Mouse (Mus musculus): ENCODE measurements at regions not wholly inside any gene's neighbourhood (a gene's known extent, or its start where the extent isn't known, plus 50 kb on each side); places are given as distances from the start of the nearest gene placed in this dataset.

- no peak for DNase-seq (ENCODE audit: low spot score in 2 of 2)
Observed at GRCm38 (mm10) chr15:51551216-51551775, 2333.4 kb upstream of the Gm7489 start.

- DNase-seq (ENCODE audit: low spot score in 2 of 2): no peak
Observed at GRCm38 (mm10) chr15:51558215-51558614, 2326.5 kb upstream of the Gm7489 start.

DNA sequence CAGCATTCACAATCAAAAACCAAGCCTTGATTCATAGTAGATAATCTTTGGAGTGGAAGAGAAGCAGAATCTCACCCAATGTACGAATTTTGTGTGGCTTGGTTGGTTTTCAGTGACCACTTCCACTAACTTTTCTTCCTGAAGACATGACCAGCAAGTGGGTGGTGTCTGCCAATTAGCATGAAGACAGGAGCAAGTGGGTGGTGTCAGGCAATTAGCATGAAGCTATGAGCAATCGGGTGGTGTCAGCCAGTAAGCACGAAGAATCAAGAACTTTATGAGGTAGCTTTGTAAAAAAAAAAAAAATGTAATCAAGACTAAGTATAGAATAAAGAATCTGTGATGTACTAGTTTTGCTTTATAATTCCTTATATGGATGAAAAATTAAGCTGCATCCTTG is 2319.2 kb upstream of the Gm7489 start:
- DNase-seq (ENCODE audit: low spot score in 2 of 2): no peak

GRCm38 (mm10) chr15:51570631-51571030 is 2314.1 kb upstream of the Gm7489 start:
- DNase-seq (ENCODE audit: low spot score in 2 of 2): no peak

- DNase-seq (ENCODE audit: low spot score in 2 of 2): no peak
Observed at GRCm38 (mm10) chr15:51574538-51575105, 2310.1 kb upstream of the Gm7489 start.

GRCm38 (mm10) chr15:51583636-51584035 is 2301.1 kb upstream of the Gm7489 start:
- no peak for DNase-seq (ENCODE audit: low spot score in 2 of 2)

DNA sequence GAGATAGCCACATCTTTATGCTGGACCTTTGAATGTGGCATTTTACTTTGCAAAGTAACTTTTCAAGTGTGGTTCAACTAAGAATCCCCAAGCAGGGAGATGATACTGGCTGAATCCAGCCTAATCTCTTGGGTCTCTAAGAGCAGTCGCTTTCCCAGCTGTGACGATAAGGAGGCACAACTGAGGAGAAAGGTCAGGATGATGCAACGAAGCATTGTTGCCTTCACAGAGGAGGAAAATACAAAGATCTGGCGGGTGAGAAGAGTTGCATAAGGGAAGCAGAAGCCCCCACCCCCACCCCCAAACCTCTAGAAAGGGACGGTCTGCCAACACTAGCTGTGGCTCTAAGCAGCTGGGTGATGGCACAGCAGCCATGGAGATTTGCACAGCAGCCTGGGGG is 2298.6 kb upstream of the Gm7489 start:
- DNase-seq (ENCODE audit: low spot score in 2 of 2): no peak

GRCm38 (mm10) chr15:51591406-51592068 is 2293.2 kb upstream of the Gm7489 start:
- no peak for DNase-seq (ENCODE audit: low spot score in 2 of 2)

DNA sequence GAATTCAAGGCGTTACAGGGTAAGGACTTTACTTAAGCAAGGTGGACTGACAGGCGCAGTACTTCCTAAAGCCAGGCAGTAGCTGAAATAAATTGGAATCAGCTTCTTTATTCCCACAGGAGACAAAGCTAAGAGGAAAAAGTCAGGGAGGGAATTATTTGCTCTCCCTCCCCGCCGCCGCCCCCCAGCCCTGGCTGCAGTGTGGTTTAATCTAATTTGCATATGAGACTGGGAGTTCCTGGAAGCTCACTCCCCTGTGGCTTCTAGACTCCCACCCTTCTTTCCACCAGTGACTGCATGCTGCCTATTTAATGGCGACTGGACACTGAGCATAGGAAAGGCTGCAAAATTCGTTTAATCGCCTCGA is 2292.7 kb upstream of the Gm7489 start:
- no peak for DNase-seq (ENCODE audit: low spot score in 2 of 2)

DNA sequence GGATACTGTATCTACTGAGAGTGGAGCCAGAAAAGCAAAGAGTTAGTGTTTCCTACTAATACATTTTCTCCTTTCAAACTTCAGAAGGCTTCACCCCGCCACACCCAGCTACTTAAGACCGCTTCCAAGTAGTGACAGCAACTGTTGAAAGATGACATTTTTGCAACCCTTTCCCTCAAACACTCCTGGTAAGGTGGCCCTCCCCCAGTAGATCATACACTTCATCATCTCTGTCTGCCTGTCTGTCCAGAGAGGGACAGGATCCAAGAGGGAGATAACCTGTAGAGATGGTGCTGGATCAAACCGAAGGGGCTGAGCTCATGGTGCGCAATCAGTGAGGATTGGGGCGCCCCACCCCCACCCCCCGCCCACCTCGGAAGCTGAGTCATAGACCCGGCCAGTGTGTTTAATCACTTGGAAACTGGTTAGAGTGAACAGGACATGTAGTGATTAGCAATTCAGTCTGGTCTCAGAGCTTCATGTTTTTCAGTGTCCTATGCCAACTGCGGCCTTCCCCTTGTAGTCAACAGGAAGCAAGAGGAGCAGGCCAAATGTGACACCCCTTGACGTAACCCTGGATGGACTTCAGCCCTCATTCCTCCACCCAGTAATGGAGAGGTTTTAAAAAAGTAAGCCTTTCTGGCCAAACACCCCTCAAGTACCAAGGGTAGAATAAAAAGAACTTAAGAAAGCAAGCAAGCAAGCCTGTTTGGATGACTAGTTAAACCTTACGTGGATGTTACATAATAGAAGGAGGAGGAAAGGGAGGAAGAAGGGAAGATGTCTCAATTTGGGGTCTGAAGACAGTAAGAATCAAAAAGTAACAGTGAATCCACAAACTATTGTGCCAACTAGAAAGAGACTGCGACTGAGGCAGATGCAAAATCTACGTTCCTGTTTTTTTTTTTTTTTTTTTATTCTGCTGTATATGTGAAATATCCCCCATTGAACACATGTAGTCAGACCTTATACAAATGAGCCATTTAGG is 2291.9 kb upstream of the Gm7489 start:
- no peak for DNase-seq (ENCODE audit: low spot score in 2 of 2)

GRCm38 (mm10) chr15:51594060-51594459 is 2290.6 kb upstream of the Gm7489 start:
- DNase-seq (ENCODE audit: low spot score in 2 of 2): no peak

DNA sequence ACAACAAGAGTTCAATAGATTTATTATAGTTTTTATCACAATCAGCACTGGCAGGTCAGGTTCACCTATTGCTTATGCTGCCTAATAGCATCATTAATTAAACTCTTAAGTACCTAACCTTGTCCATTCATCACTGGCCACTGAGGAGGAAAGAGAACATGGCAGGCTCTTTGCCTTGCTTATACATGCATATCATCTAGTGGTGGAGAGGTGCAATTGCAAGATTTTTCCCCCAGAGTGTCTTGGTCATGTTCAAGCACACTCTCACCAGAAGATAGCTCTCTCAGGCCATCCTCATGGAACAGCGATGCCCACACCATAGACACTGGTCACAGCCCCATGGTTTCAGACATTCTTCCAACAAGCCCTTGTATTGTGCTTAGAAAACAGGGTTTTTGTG is 2289.1 kb upstream of the Gm7489 start:
- no peak for DNase-seq (ENCODE audit: low spot score in 2 of 2)

GRCm38 (mm10) chr15:51597841-51598240 is 2286.9 kb upstream of the Gm7489 start:
- DNase-seq (ENCODE audit: low spot score in 2 of 2): no peak

DNA sequence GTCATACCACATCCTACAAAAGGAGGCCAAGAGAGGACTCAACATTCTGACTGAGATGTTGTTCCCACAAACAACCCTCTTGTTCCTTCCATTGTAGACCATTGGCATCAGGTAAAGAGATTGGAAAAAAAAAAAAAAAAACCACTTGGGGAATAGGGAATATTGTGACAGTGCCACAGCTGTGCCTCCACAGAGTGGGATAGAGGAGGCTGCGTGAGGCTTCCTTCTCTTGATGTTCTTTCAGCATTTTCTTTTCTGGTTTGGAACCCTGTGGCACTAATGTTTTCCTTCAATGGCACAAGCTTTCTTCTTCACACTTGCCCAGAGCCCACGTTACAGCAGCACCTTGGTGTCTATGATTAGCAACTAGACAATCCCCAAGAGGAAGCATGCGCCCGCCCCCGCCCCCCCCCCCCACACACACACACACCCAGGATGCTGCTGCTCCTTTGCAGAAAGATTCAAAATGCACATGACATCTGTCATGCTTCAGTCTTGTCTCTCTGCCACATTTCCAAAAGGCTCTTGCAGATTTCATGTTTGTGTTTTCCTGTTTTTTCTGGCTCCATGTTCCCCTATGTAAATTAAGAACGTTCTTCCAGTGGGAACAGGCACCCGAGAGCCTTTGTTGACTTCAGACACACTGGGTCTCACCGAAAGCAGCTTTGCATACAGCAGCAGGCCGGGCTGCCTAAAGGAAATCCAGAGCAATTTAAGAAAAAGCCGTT is 2283.4 kb upstream of the Gm7489 start:
- DNase-seq (ENCODE audit: low spot score in 2 of 2): no peak

DNA sequence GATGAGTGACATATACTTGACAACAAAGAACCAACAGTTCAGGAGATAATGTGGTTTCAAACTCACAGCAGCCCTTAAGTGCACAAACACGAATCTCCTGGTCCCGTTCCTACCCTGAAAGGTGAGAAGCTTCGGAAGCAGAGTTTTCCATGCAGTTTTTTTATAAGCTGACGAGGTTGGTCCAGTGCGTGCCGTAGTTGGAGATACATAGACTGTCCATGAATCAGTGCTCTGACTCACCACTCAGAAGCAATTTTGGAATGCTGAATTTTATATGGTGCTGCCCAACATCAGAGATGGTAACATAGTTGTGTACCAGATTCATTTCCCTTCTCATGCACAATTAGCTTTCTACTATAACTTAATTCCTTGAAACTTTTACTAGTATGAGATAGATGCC is 2263.3 kb upstream of the Gm7489 start:
- no peak for DNase-seq (ENCODE audit: low spot score in 2 of 2)

DNA sequence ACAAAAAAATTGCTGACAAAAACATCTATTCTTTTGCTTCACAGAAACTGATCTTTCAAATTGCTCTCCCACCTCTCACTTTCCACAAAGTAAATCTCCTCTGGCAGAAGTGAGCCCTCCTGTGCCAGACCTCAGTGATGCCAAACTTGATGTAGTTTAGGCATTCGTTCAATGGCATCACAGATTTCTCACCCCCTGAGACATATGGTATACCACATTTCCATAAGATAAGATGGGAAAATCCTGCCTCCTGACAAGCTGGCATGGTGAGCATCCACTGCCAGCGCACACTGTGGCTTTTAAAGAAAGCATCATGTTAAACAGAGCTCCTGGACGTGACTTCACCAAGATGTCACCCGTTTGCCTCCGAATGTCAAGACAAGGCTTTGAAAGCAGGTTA is 2257.2 kb upstream of the Gm7489 start:
- DNase-seq (ENCODE audit: low spot score in 2 of 2): peak in 1 of 2 experiments; percentile 7

- no peak for DNase-seq (ENCODE audit: low spot score in 2 of 2)
Observed at GRCm38 (mm10) chr15:51628518-51628917, 2256.2 kb upstream of the Gm7489 start.

DNA sequence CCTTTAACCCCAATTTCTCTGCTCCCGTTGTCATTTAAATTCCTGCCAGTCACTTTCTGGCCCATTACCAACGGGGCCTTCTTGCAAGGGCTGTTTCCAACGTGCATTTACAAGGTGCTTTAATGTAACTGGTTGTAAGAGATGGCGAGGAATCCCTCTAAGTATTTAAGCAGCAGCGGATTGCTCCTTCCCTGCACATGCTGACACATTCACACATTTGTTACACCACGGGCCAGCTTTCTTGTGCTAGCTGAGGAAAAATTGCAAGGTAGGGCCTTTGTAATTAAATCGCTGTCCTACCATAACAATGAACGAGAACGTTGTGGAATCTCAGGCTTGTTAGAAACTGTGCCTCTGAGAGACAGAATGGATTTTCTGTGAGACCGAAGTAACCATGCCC is 2252.8 kb upstream of the Gm7489 start:
- DNase-seq (ENCODE audit: low spot score in 2 of 2): no peak

DNA sequence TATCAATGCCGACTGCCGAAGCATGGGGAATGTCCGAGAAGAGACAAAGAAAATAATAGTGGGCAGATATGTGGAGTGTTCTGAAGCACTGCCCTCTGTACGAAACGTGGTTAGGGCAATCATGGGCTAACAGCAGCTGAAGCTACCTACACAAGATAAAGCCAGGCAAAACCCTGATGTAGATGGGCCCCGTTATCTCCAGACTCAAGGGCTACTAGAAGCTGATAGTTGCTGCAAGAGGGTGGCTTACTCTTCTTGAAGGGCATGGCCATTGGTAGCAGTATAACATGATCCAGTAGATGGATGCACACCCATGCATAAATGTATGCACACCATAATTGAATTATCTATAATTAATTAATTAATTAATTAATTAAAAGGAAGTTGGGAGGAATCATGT is 2251.6 kb upstream of the Gm7489 start:
- no peak for DNase-seq (ENCODE audit: low spot score in 2 of 2)

- DNase-seq (ENCODE audit: low spot score in 2 of 2): no peak
Observed at GRCm38 (mm10) chr15:51634726-51635125, 2250.0 kb upstream of the Gm7489 start.

Measured in layer of hippocampus, adult 8-10 months (tissue).